Mouse (Mus musculus): ENCODE measurements around the gene Snrnp25.
A peak's percentile ranks its signal among the peaks of the same experiment; 100 is the strongest.
"Not testable (repeated sequence)": the region's sequence is repeated elsewhere in the genome, so short reads cannot be mapped to it uniquely, and the experiment has no call there.

Gene Snrnp25

GRCm38 (mm10) chr11:32194626-32195025 is 10.6 kb upstream of the Snrnp25 start:
- DNase-seq (ENCODE audit: extremely low read depth, low read depth), result no peak

GRCm38 (mm10) chr11:32195867-32196540 is 9.2 kb upstream of the Snrnp25 start:
- peak; percentile 75 for DNase-seq (ENCODE audit: extremely low read depth, low read depth)

GRCm38 (mm10) chr11:32196727-32197126 is 8.5 kb upstream of the Snrnp25 start:
- DNase-seq (ENCODE audit: extremely low read depth, low read depth), result no peak

GRCm38 (mm10) chr11:32197766-32198165 is 7.4 kb upstream of the Snrnp25 start:
- DNase-seq (ENCODE audit: extremely low read depth, low read depth), result no peak

- DNase-seq (ENCODE audit: extremely low read depth, low read depth), result no peak
These were observed 6.8 kb upstream of the Snrnp25 start for GRCm38 (mm10) chr11:32198256-32198955.

- DNase-seq (ENCODE audit: extremely low read depth, low read depth), result no peak
These were observed 6.0 kb upstream of the Snrnp25 start for GRCm38 (mm10) chr11:32199230-32199629.

- peak; percentile 89 for DNase-seq (ENCODE audit: extremely low read depth, low read depth)
These were observed 5.1 kb upstream of the Snrnp25 start, which contains the start of gene Il9r for GRCm38 (mm10) chr11:32200075-32200601. TSS of gene Il9r (minus strand) at chr11:32200279.

- DNase-seq (ENCODE audit: extremely low read depth, low read depth), result not testable (repeated sequence)
These were observed 4.2 kb upstream of the Snrnp25 start for GRCm38 (mm10) chr11:32200992-32201391.

GRCm38 (mm10) chr11:32201922-32202685 is 3.1 kb upstream of the Snrnp25 start:
- no peak for DNase-seq (ENCODE audit: extremely low read depth, low read depth)

GRCm38 (mm10) chr11:32210623-32211022 is 5.4 kb downstream of the Snrnp25 start:
- no peak for DNase-seq (ENCODE audit: extremely low read depth, low read depth)

GRCm38 (mm10) chr11:32215372-32216162 is 10.4 kb downstream of the Snrnp25 start:
- DNase-seq (ENCODE audit: extremely low read depth, low read depth), result no peak

- DNase-seq (ENCODE audit: extremely low read depth, low read depth), result no peak
These were observed 11.6 kb downstream of the Snrnp25 start for GRCm38 (mm10) chr11:32216851-32217250.

GRCm38 (mm10) chr11:32218501-32219050 is 13.4 kb downstream of the Snrnp25 start:
- DNase-seq (ENCODE audit: extremely low read depth, low read depth), result no peak

GRCm38 (mm10) chr11:32219287-32219686 is 14.1 kb downstream of the Snrnp25 start:
- no peak for DNase-seq (ENCODE audit: extremely low read depth, low read depth)

- no peak for DNase-seq (ENCODE audit: extremely low read depth, low read depth)
These were observed 15.5 kb downstream of the Snrnp25 start for GRCm38 (mm10) chr11:32220607-32221224.

GRCm38 (mm10) chr11:32221225-32221950 is 16.2 kb downstream of the Snrnp25 start:
- DNase-seq (ENCODE audit: extremely low read depth, low read depth), result no peak

- no peak for DNase-seq (ENCODE audit: extremely low read depth, low read depth)
These were observed 16.8 kb downstream of the Snrnp25 start, which contains the start of gene Rhbdf1 for GRCm38 (mm10) chr11:32221951-32222409. TSS of gene Rhbdf1 (minus strand) at chr11:32222300.

GRCm38 (mm10) chr11:32222570-32223194 is 17.5 kb downstream of the Snrnp25 start:
- no peak for DNase-seq (ENCODE audit: extremely low read depth, low read depth)

Measured in MEL-GATA-1-ER (cell line).